Mouse (Mus musculus) heart, adult 9 months (tissue): Measurements from ENCODE around the gene Serpinb1b.

Experiments
- DNase-seq, 2 experiments: peaks; one replicate each; pipeline ENCODE4 v3.0.0; 2022; ENCODE audit warnings: low spot score in 2 of 2

Serpinb1b gene

DNA sequence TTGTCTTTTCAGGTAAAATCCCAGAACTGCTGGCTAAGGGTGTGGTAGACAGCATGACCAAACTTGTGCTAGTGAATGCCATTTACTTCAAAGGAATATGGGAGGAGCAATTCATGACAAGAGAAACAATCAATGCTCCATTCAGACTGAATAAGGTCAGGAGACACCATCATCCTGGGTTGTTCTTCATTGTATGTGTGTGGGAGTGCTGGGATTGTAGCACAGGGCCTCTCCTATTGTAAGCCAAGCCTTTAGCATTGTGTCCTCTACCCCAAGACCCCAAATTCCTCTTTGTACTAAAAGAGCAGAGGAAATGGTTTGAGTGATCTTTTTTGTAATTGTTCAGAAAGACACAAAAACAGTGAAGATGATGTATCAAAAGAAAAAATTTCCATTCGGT is 12.9 kb downstream of the Serpinb1b start:
- DNase-seq: no peak

DNA sequence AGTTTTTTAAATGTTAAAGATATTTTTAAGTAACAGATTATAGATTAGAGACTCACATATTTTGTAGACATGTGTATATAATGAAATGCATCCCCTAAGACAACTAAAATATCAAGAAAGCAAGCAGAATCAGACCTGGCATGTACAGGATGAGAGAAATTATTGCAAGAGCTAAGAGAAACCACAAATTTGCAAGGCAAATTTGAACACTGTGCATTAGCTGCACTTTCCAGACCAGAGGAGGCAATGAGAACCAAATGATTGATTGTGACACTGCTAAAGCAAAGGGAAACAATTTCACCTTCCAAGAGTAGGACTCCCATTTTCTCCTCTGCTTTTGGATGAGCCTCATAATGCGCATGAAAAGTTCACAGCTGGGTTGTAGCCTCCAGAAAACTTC is 17.2 kb downstream of the Serpinb1b start:
- DNase-seq: no peak

DNA sequence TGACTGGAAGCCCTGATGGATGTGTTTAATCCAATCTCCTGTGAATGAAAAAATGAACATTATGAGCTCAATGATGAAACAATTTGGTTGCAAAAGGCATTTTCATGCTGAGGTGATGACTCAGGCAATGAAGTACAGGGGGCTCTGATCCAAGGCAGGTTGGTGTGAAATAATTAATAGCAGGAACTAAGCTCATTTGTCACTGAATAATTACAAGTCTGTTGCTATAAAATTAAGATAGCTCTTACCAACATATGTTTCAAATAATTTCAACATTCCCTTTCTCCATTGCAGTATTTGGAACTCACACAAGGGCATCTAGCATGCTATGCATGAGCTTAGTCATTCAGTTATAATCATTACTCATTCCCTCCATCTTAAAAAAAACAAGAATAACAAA is 27.3 kb downstream of the Serpinb1b start:
- no peak for DNase-seq

DNA sequence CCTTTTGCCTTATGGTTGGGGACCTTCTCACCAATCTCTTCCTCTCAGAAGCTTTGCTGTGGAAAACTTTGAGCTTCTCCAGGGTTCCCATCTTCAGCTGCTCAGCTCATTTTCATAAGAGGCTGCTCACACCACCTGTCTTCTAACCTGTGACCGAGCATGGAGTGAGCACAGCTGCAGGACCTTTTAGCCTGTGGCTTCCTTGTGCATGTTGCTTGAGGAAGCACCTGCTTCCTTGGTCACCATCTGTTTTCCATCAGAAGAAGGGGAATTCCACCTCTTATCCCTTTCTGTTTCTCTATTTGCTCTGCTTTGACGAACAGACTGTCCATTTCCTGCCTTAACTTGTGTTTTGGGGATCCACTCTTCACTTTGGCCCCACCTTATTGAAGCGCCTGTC is 34.7 kb downstream of the Serpinb1b start:
- no peak for DNase-seq

DNA sequence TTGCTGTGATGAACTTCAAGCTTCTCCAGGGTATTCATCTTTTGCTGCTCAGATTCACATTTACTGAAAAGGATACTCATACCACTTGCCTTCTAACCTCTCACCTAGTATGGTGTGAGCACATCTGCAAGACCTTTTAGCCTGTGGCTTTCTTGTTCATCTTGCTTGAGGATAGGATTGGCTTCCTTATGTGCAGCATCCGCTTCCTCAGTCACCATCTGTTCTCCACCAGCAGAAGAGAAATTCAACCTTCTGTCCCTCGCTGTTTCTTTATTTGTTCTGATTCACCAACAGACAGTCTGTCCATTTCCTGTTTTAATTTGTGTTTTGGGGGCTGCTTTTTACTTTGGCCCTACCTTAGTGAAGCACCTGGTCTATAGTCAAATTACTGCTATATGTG is 59.3 kb downstream of the Serpinb1b start:
- no peak for DNase-seq

DNA sequence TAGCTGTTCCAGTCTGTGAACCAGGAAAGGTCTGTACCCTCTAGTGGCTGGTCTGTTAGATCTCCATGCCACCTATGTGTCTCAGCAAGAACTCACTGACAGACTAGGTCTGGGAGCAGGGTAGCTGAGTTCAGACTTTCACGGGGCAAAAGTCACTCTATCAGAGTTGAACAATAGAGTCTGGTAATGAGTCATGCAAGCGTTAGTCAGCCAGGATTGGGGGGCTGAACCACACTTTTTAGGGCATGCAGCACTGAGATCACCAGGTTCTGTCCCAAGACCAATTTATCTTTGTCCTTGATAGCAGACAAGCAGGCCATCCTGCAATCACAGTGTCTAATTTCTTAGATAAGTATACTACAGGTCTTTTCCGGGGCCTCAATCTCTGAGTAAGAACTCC is 63.1 kb downstream of the Serpinb1b start:
- no peak for DNase-seq
